Mouse (Mus musculus): ENCODE data around the gene Tprgl. TPM values are rescaled to one million over a fixed set of nuclear protein-coding genes. Genes with fewer than 3 reads are reported as not detected.

Tprgl gene
- polyA plus RNA-seq, 1 experiment from 2014 or later = 148 TPM

GRCm38 (mm10) chr4:154171151-154171930, 10.9 kb upstream of the Tprgl start:
- Histone ChIP-seq H3K27me3 (replicated peaks; ENCODE audit: control insufficient read depth, insufficient read depth, low read length) (peaks cover 10% of the 10 kb centered on the region; the same call in 1 of the 2 replicates), H3K4me1 (ENCODE audit: control insufficient read depth, insufficient read depth, low read length) (peaks cover 20% of the 10 kb centered on the region), H3K4me3 (ENCODE audit: low read depth, low read length) (peak overlapping the region; percentile 64), H3K27ac (replicated peaks; ENCODE audit: low read depth, low read length) (peak overlapping the region; percentile 12; the same call in 1 of the 2 replicates), H3K9me3 (ENCODE audit: control insufficient read depth, low read length) (no peaks in the 10 kb centered on the region), H3K36me3 (ENCODE audit: control insufficient read depth, insufficient read depth, low read length) (no peaks in the 10 kb centered on the region), H3K9ac (ENCODE audit: low read depth, low read length) (peak overlapping the region; percentile 65), H3K4me2 (ENCODE audit: low read depth, low read length) (peak overlapping the region; percentile 95)
- 1% methylated on average over 34 of the region's 37 CpGs for WGBS
- DNase-seq (ENCODE audit: low spot score) (peak; percentile 75), ATAC-seq (ENCODE audit: low read depth) (peak; percentile 53)

- Histone ChIP-seq H3K27me3 (replicated peaks; ENCODE audit: control insufficient read depth, insufficient read depth, low read length) (peaks cover 10% of the 10 kb centered on the region; the same call in 1 of the 2 replicates), H3K4me2 (ENCODE audit: low read depth, low read length) (peak within 1 kb of the TSS; percentile 95), H3K4me3 (ENCODE audit: low read depth, low read length) (peak within 1 kb of the TSS; percentile 64), H3K27ac (replicated peaks; ENCODE audit: low read depth, low read length) (peak within 1 kb of the TSS; percentile 12; the same call in 1 of the 2 replicates), H3K9ac (ENCODE audit: low read depth, low read length) (peak within 1 kb of the TSS; percentile 65), H3K36me3 (ENCODE audit: control insufficient read depth, insufficient read depth, low read length) (no peaks in the 10 kb centered on the region), H3K9me3 (ENCODE audit: control insufficient read depth, low read length) (no peaks in the 10 kb centered on the region), H3K4me1 (ENCODE audit: control insufficient read depth, insufficient read depth, low read length) (peaks cover 20% of the 10 kb centered on the region)
- WGBS = 2% methylated on average over 12 of the region's 61 CpGs
- ATAC-seq (ENCODE audit: low read depth) = peak; percentile 88
- peak; percentile 88 for DNase-seq (ENCODE audit: low spot score)
Measured at GRCm38 (mm10) chr4:154170506-154171150, 10.2 kb upstream of the Tprgl start, which contains the start of gene Megf6. Gene Megf6, plus strand, starts transcription at chr4:154170730.

GRCm38 (mm10) chr4:154170021-154170420, 9.6 kb upstream of the Tprgl start:
- Histone ChIP-seq H3K4me3 (ENCODE audit: low read depth, low read length) (peak overlapping the region; percentile 64), H3K27me3 (replicated peaks; ENCODE audit: control insufficient read depth, insufficient read depth, low read length) (peaks cover 10% of the 10 kb centered on the region; the same call in 1 of the 2 replicates), H3K36me3 (ENCODE audit: control insufficient read depth, insufficient read depth, low read length) (no peaks in the 10 kb centered on the region), H3K9ac (ENCODE audit: low read depth, low read length) (peak overlapping the region; percentile 65), H3K4me1 (ENCODE audit: control insufficient read depth, insufficient read depth, low read length) (peaks cover 20% of the 10 kb centered on the region), H3K9me3 (ENCODE audit: control insufficient read depth, low read length) (no peaks in the 10 kb centered on the region), H3K4me2 (ENCODE audit: low read depth, low read length) (peak overlapping the region; percentile 95), H3K27ac (replicated peaks; ENCODE audit: low read depth, low read length) (no peak overlapping the region)
- no peak; the same call in none of the 2 replicates for ATAC-seq (ENCODE audit: low read depth)
- WGBS = 2% methylated on average over 15 of the region's 15 CpGs
- no peak for DNase-seq (ENCODE audit: low spot score)

- ATAC-seq (ENCODE audit: low read depth) = no peak
Measured at GRCm38 (mm10) chr4:154167053-154167452, 6.6 kb upstream of the Tprgl start.

GRCm38 (mm10) chr4:154163296-154163695, 2.8 kb upstream of the Tprgl start:
- no peaks in the 10 kb centered on the region for H3K9me3 ChIP-seq (ENCODE audit: control insufficient read depth, low read length)
- H3K4me2 ChIP-seq (ENCODE audit: low read depth, low read length) = no peak overlapping the region
- peaks cover 4% of the 10 kb centered on the region; the same call in 1 of the 2 replicates for H3K4me1 ChIP-seq (ENCODE audit: control insufficient read depth, insufficient read depth, low read length)
- 15% methylated on average over 7 of the region's 7 CpGs for WGBS
- no peaks in the 10 kb centered on the region for H3K27me3 ChIP-seq (replicated peaks; ENCODE audit: control insufficient read depth, insufficient read depth, low read length)
- DNase-seq (ENCODE audit: low spot score) = peak; percentile 78
- peaks cover 5% of the 10 kb centered on the region for H3K36me3 ChIP-seq (ENCODE audit: control insufficient read depth, insufficient read depth, low read length)
- H3K27ac ChIP-seq (replicated peaks; ENCODE audit: low read depth, low read length) = no peak overlapping the region
- H3K9ac ChIP-seq (ENCODE audit: low read depth, low read length) = no peak overlapping the region
- H3K4me3 ChIP-seq (ENCODE audit: low read depth, low read length) = no peak overlapping the region
- ATAC-seq (ENCODE audit: low read depth) = no peak

More at GRCm38 (mm10) chr4:154167053-154167452, 6.6 kb upstream of the Tprgl start:
- Histone ChIP-seq H3K9me3 (ENCODE audit: control insufficient read depth, low read length) (no peaks in the 10 kb centered on the region), H3K27ac (replicated peaks; ENCODE audit: low read depth, low read length) (no peak overlapping the region), H3K4me1 (ENCODE audit: control insufficient read depth, insufficient read depth, low read length) (peaks cover 12% of the 10 kb centered on the region), H3K4me3 (ENCODE audit: low read depth, low read length) (no peak overlapping the region), H3K36me3 (ENCODE audit: control insufficient read depth, insufficient read depth, low read length) (no peaks in the 10 kb centered on the region), H3K27me3 (replicated peaks; ENCODE audit: control insufficient read depth, insufficient read depth, low read length) (peaks cover 10% of the 10 kb centered on the region; the same call in 1 of the 2 replicates), H3K9ac (ENCODE audit: low read depth, low read length) (no peak overlapping the region), H3K4me2 (ENCODE audit: low read depth, low read length) (no peak overlapping the region)
- WGBS = 23% methylated on average over 5 of the region's 5 CpGs
- peak; percentile 51 for DNase-seq (ENCODE audit: low spot score)

- H3K4me2 ChIP-seq (ENCODE audit: low read depth, low read length) = peak overlapping the region; percentile 88
- 0 out of 2 replicates have a peak overlapping the region, but pooled peaks have one; percentile 52 for H3K27ac ChIP-seq (replicated peaks; ENCODE audit: low read depth, low read length)
- peaks cover 37% of the 10 kb centered on the region for H3K36me3 ChIP-seq (ENCODE audit: control insufficient read depth, insufficient read depth, low read length)
- peaks cover 4% of the 10 kb centered on the region; the same call in 1 of the 2 replicates for H3K4me1 ChIP-seq (ENCODE audit: control insufficient read depth, insufficient read depth, low read length)
- DNase-seq (ENCODE audit: low spot score) (peak; percentile 26), ATAC-seq (ENCODE audit: low read depth) (peak; percentile 56)
- 2% methylated on average over 35 of the region's 47 CpGs for WGBS
- H3K27me3 ChIP-seq (replicated peaks; ENCODE audit: control insufficient read depth, insufficient read depth, low read length) = no peaks in the 10 kb centered on the region
- no peaks in the 10 kb centered on the region for H3K9me3 ChIP-seq (ENCODE audit: control insufficient read depth, low read length)
- peak overlapping the region; percentile 93 for H3K4me3 ChIP-seq (ENCODE audit: low read depth, low read length)
- H3K9ac ChIP-seq (ENCODE audit: low read depth, low read length) = peak overlapping the region; percentile 81
Measured at GRCm38 (mm10) chr4:154159961-154160537, 417 bp downstream of the Tprgl start.

- 15% methylated on average over 6 of the region's 6 CpGs for WGBS
- no peak overlapping the region for H3K4me3 ChIP-seq (ENCODE audit: low read depth, low read length)
Measured at GRCm38 (mm10) chr4:154159002-154159401, 1.5 kb downstream of the Tprgl start.

GRCm38 (mm10) chr4:154157970-154158662, 2.4 kb downstream of the Tprgl start:
- Histone ChIP-seq H3K9ac (ENCODE audit: low read depth, low read length) (no peak overlapping the region), H3K4me1 (ENCODE audit: control insufficient read depth, insufficient read depth, low read length) (peaks cover 4% of the 10 kb centered on the region; the same call in 1 of the 2 replicates), H3K4me2 (ENCODE audit: low read depth, low read length) (no peak overlapping the region), H3K27me3 (replicated peaks; ENCODE audit: control insufficient read depth, insufficient read depth, low read length) (no peaks in the 10 kb centered on the region), H3K36me3 (ENCODE audit: control insufficient read depth, insufficient read depth, low read length) (peaks cover 52% of the 10 kb centered on the region), H3K9me3 (ENCODE audit: control insufficient read depth, low read length) (no peaks in the 10 kb centered on the region), H3K27ac (replicated peaks; ENCODE audit: low read depth, low read length) (no peak overlapping the region), H3K4me3 (ENCODE audit: low read depth, low read length) (no peak overlapping the region)
- ATAC-seq (ENCODE audit: low read depth) (no peak), DNase-seq (ENCODE audit: low spot score) (no peak)
- 90% methylated on average over 14 of the region's 14 CpGs for WGBS

More at GRCm38 (mm10) chr4:154159002-154159401, 1.5 kb downstream of the Tprgl start:
- peak; percentile 77 for DNase-seq (ENCODE audit: low spot score)
- H3K36me3 ChIP-seq (ENCODE audit: control insufficient read depth, insufficient read depth, low read length) = peaks cover 47% of the 10 kb centered on the region
- no peak for ATAC-seq (ENCODE audit: low read depth)
- no peak overlapping the region for H3K9ac ChIP-seq (ENCODE audit: low read depth, low read length)
- no peaks in the 10 kb centered on the region for H3K9me3 ChIP-seq (ENCODE audit: control insufficient read depth, low read length)
- H3K27ac ChIP-seq (replicated peaks; ENCODE audit: low read depth, low read length) = no peak overlapping the region
- peak overlapping the region; percentile 88; the same call in 1 of the 2 replicates for H3K4me2 ChIP-seq (ENCODE audit: low read depth, low read length)
- peaks cover 4% of the 10 kb centered on the region; the same call in 1 of the 2 replicates for H3K4me1 ChIP-seq (ENCODE audit: control insufficient read depth, insufficient read depth, low read length)
- H3K27me3 ChIP-seq (replicated peaks; ENCODE audit: control insufficient read depth, insufficient read depth, low read length) = no peaks in the 10 kb centered on the region
